Mouse (Mus musculus) cortical plate, adult 2 months (tissue): ENCODE data around the gene 1700028K03Rik.

ENCODE experiments used
- CTCF ChIP-seq: fragments of 200-500 bp; IDR thresholded peaks from 2 replicates; pipeline ENCODE4 v1.5.1; 2011; ENCODE audit warnings: mild to moderate bottlenecking, control low read depth, low read length; ENCODE audit not compliant: insufficient read depth; ENCODE audit errors: extremely low read depth
- POLR2A ChIP-seq: fragments of 200-500 bp; IDR thresholded peaks from 2 replicates; pipeline ENCODE4 v1.6.1; 2011; ENCODE audit warnings: mild to moderate bottlenecking, low read length, control low read depth; ENCODE audit not compliant: insufficient read depth; ENCODE audit errors: extremely low read depth

GRCm38 (mm10) chr5:107497519-107498501, 36.7 kb upstream of the 1700028K03Rik start:
- TF ChIP-seq CTCF, result no peak
- TF ChIP-seq POLR2A, result peak; percentile 99
